Mouse (Mus musculus): ENCODE measurements around the gene Gna15.

DNA sequence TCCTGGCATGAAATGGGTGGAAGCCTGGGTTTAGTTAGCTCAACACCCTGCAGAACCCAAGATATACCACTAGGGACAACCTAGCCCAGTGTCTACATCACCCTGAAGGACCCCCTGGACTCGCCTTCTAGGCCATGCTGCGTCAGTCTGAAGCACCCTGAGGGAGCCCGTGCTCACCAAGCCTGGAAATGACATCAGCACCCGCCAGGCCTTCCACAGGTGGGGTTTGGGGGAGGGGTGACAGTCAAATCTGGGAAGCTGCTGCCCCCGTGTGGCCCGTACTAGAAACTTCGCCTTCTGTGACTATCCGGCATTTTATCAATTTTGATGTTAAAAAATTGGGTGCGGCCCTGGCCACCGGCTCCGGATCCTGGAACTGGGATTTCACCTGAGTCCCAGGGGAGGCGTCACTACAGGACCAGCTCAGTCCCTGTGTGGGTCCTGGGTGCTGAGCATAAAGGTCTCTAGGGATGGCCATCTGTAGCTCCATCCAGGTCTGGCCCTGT, 27.6 kb upstream of the Gna15 start:
- TF ChIP-seq EP300 (IDR thresholded peaks at IDR 0.05; ENCODE audit: insufficient read depth, low read depth, low read length) = 0 out of 2 replicates have a peak, but pooled peaks have one; percentile 55
- no peak for TF ChIP-seq POLR2A (IDR thresholded peaks at IDR 0.05; ENCODE audit: insufficient read depth, low read length)

All from ES-Bruce4 (cell line).